Mouse (Mus musculus): ENCODE data around the gene Cox5a. TPM values are rescaled to one million over a fixed set of nuclear protein-coding genes. Genes with fewer than 3 reads are reported as not detected.
A peak's percentile ranks its signal among the peaks of the same experiment; 100 is the strongest.

The Cox5a gene
- polyA plus RNA-seq, 1 experiment from 2014 or later: 767 TPM

GRCm38 (mm10) chr9:57554753-57555152 lies 33.7 kb downstream of the Cox5a start:
- 51% methylated on average over 3 of the region's 3 CpGs for WGBS
- Histone ChIP-seq H3K4me2 (no peak overlapping the region), H3K9ac (no peak overlapping the region), H3K27me3 (replicated peaks) (peaks cover 3% of the 10 kb centered on the region; the same call in 1 of the 2 replicates), H3K27ac (no peak overlapping the region), H3K4me3 (no peak overlapping the region), H3K36me3 (replicated peaks) (peaks cover 5% of the 10 kb centered on the region; the same call in 1 of the 2 replicates), H3K4me1 (peaks cover 11% of the 10 kb centered on the region), H3K9me3 (no peaks in the 10 kb centered on the region)
- ATAC-seq (replicated peaks): no peak

- WGBS: 65% methylated on average over 3 of the region's 3 CpGs
- Histone ChIP-seq H3K9ac (no peak overlapping the region), H3K4me3 (no peak overlapping the region)
These were observed 36.1 kb downstream of the Cox5a start for GRCm38 (mm10) chr9:57557215-57557614.

GRCm38 (mm10) chr9:57558625-57559024 lies 37.6 kb downstream of the Cox5a start:
- no peaks in the 10 kb centered on the region for H3K9me3 ChIP-seq
- no peak overlapping the region for H3K4me2 ChIP-seq
- H3K9ac ChIP-seq: no peak overlapping the region
- no peak for ATAC-seq (replicated peaks)
- H3K4me3 ChIP-seq: no peak overlapping the region
- no peaks in the 10 kb centered on the region for H3K36me3 ChIP-seq (replicated peaks)
- H3K4me1 ChIP-seq: peaks cover 28% of the 10 kb centered on the region
- peaks cover 3% of the 10 kb centered on the region; the same call in 1 of the 2 replicates for H3K27me3 ChIP-seq (replicated peaks)
- 91% methylated on average over 4 of the region's 4 CpGs for WGBS
- no peak overlapping the region for H3K27ac ChIP-seq

More at GRCm38 (mm10) chr9:57557215-57557614, 36.1 kb downstream of the Cox5a start:
- Histone ChIP-seq H3K4me1 (peaks cover 19% of the 10 kb centered on the region), H3K9me3 (no peaks in the 10 kb centered on the region), H3K27ac (no peak overlapping the region), H3K4me2 (no peak overlapping the region), H3K36me3 (replicated peaks) (no peaks in the 10 kb centered on the region), H3K27me3 (replicated peaks) (peaks cover 3% of the 10 kb centered on the region; the same call in 1 of the 2 replicates)
- ATAC-seq (replicated peaks): no peak

- no peak overlapping the region for H3K9ac ChIP-seq
- H3K4me2 ChIP-seq: no peak overlapping the region
- peaks cover 3% of the 10 kb centered on the region; the same call in 1 of the 2 replicates for H3K27me3 ChIP-seq (replicated peaks)
- WGBS: 87% methylated on average over 2 of the region's 2 CpGs
- no peak for ATAC-seq (replicated peaks)
- no peak overlapping the region for H3K27ac ChIP-seq
- H3K4me3 ChIP-seq: no peak overlapping the region
- H3K4me1 ChIP-seq: peaks cover 32% of the 10 kb centered on the region
- no peaks in the 10 kb centered on the region for H3K36me3 ChIP-seq (replicated peaks)
- no peaks in the 10 kb centered on the region for H3K9me3 ChIP-seq
These were observed 38.5 kb downstream of the Cox5a start for GRCm38 (mm10) chr9:57559568-57559967.

GRCm38 (mm10) chr9:57560263-57560662 lies 39.2 kb downstream of the Cox5a start:
- Histone ChIP-seq H3K27me3 (replicated peaks) (peaks cover 3% of the 10 kb centered on the region; the same call in 1 of the 2 replicates), H3K4me1 (peaks cover 32% of the 10 kb centered on the region), H3K27ac (peak overlapping the region; percentile 82), H3K9ac (peak overlapping the region; percentile 70), H3K4me2 (peak overlapping the region; percentile 83), H3K4me3 (peak overlapping the region; percentile 74), H3K9me3 (no peaks in the 10 kb centered on the region), H3K36me3 (replicated peaks) (no peaks in the 10 kb centered on the region)
- peak; percentile 7; the same call in 1 of the 2 replicates for ATAC-seq (replicated peaks)
- WGBS: 22% methylated on average over 7 of the region's 7 CpGs

DNA sequence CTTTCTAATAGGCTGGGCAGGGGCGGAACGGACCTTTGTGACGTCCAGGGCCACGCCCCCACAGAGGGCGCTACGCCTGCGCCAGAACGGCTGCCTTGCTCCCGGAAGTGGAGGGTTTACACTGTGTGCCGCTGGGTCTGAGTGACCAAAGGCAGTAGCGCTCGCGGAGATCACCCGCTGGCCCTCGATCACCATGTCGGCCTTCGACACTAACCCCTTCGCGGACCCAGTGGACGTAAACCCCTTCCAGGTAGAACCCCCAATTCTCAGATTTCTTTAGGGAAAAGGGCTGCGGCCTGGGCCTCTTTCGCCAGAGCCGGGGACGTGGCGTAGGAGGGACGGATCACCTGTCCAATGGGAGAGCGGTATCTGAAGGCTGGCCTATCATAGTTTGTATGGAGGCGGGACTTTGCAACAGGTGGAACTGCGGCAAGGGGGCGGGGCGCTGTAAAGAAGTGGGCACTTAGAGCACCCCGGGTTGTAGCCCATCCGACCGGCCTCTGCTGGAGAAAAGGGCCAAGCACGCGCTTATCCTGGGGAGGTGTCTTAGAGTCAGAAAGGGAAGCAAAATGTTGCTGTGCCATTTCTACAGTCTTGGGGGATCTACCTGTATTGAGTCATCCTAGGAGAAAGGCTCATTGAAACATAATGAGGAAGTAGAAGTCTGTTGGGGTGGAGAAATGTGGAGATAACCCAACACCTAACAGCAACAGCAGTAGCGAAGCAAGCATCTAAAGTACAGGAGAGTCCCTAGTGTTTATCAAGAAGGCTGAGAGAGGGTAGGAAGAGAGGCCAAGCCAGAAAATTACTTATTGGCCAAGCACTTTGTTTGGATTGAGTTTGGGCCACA lies 40.0 kb downstream of the Cox5a start, which contains the start of gene Scamp2:
Gene Scamp2, plus strand, starts transcription at position 83 of the 850 bp plus-strand sequence.
- H3K4me3 ChIP-seq: peak within 1 kb of the TSS; percentile 74
- peaks cover 3% of the 10 kb centered on the region; the same call in 1 of the 2 replicates for H3K27me3 ChIP-seq (replicated peaks)
- peak within 1 kb of the TSS; percentile 82 for H3K27ac ChIP-seq
- H3K4me1 ChIP-seq: peaks cover 32% of the 10 kb centered on the region
- no peaks in the 10 kb centered on the region for H3K9me3 ChIP-seq
- peak within 1 kb of the TSS; percentile 70 for H3K9ac ChIP-seq
- no peaks in the 10 kb centered on the region for H3K36me3 ChIP-seq (replicated peaks)
- H3K4me2 ChIP-seq: peak within 1 kb of the TSS; percentile 83
- peak; percentile 100 for ATAC-seq (replicated peaks)
- WGBS: under 1% methylated on average over 37 of the region's 37 CpGs

- 80% methylated on average over 13 of the region's 13 CpGs for WGBS
These were observed 40.6 kb downstream of the Cox5a start for GRCm38 (mm10) chr9:57561711-57562099.

DNA sequence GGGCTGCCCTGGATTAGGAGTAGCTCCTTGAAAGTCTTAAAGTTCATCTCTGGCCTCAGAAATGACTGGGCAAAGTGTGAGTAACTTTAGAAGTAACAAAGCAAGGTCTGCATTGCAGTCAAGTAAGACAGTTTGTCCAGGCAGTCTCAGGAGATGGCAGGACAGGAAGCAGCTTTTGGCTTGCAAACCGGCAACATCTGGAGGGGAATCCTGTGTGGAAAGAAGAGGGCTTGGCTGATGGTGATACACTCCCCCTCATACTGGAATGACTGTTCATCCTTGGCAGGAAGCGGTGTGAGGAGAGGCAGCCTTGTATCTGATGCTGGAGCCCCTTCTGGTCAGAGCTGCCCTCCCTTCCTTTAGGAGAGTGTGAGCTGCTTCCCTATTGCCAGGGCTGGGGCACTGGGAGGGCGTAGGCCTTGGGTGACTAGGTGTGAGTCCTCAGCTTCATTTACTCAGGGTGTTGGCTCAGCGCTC lies 41.9 kb downstream of the Cox5a start:
- H3K4me1 ChIP-seq: peaks cover 32% of the 10 kb centered on the region
- no peaks in the 10 kb centered on the region for H3K36me3 ChIP-seq (replicated peaks)
- 81% methylated on average over 4 of the region's 4 CpGs for WGBS
- no peak for ATAC-seq (replicated peaks)
- no peak overlapping the region for H3K9ac ChIP-seq
- H3K4me2 ChIP-seq: no peak overlapping the region
- no peaks in the 10 kb centered on the region for H3K9me3 ChIP-seq
- H3K4me3 ChIP-seq: no peak overlapping the region
- no peak overlapping the region for H3K27ac ChIP-seq
- H3K27me3 ChIP-seq (replicated peaks): peaks cover 3% of the 10 kb centered on the region; the same call in 1 of the 2 replicates

More at GRCm38 (mm10) chr9:57561711-57562099, 40.6 kb downstream of the Cox5a start:
- H3K27ac ChIP-seq: no peak overlapping the region
- peaks cover 3% of the 10 kb centered on the region; the same call in 1 of the 2 replicates for H3K27me3 ChIP-seq (replicated peaks)
- H3K4me3 ChIP-seq: peak overlapping the region; percentile 74
- no peaks in the 10 kb centered on the region for H3K36me3 ChIP-seq (replicated peaks)
- no peak for ATAC-seq (replicated peaks)
- 0 out of 2 replicates have a peak overlapping the region, but pooled peaks have one; percentile 4 for H3K9ac ChIP-seq
- H3K4me1 ChIP-seq: peaks cover 32% of the 10 kb centered on the region
- H3K4me2 ChIP-seq: peak overlapping the region; percentile 83
- H3K9me3 ChIP-seq: no peaks in the 10 kb centered on the region

- Histone ChIP-seq H3K36me3 (replicated peaks) (0 out of 2 replicates have a peak, but pooled peaks cover 6% of the 10 kb centered on the region), H3K27ac (no peak overlapping the region), H3K4me3 (no peak overlapping the region), H3K9me3 (no peaks in the 10 kb centered on the region), H3K4me1 (peaks cover 32% of the 10 kb centered on the region), H3K9ac (no peak overlapping the region), H3K27me3 (replicated peaks) (no peaks in the 10 kb centered on the region), H3K4me2 (no peak overlapping the region)
- no peak for ATAC-seq (replicated peaks)
- WGBS: 91% methylated on average over 6 of the region's 6 CpGs
These were observed 43.5 kb downstream of the Cox5a start for GRCm38 (mm10) chr9:57564609-57565008.

DNA sequence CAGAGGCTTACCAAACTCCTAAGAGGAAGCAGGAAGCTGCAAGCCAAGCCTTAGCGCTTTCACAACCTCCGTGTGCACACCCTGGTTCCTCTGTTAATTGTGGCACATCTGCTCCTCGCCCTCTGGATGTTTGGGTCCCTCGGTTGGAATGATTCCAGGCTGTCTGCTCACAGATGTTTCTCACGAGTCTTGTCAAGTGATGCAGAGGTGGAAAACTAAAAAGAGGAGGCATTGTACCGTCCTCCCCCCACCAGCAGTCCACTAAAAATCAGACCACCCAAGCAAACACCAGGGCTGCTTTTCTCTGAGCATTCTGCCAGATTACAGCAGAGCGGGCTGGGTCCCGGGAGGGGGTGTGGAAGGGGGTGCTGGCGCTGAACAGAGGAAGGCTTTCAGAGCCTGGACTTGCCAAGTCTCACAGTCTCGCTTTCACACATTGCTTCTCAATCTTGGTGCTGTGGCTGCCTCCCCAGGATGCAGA lies 44.7 kb downstream of the Cox5a start:
- Histone ChIP-seq H3K4me3 (no peak overlapping the region), H3K4me2 (no peak overlapping the region), H3K36me3 (replicated peaks) (0 out of 2 replicates have a peak, but pooled peaks cover 6% of the 10 kb centered on the region), H3K27me3 (replicated peaks) (no peaks in the 10 kb centered on the region), H3K27ac (peak overlapping the region; percentile 51; the same call in 1 of the 2 replicates), H3K4me1 (peaks cover 27% of the 10 kb centered on the region), H3K9ac (no peak overlapping the region), H3K9me3 (no peaks in the 10 kb centered on the region)
- no peak for ATAC-seq (replicated peaks)
- WGBS: 55% methylated on average over 10 of the region's 10 CpGs

- 0 out of 2 replicates have a peak, but pooled peaks cover 12% of the 10 kb centered on the region for H3K36me3 ChIP-seq (replicated peaks)
- 68% methylated on average over 8 of the region's 8 CpGs for WGBS
- no peak for ATAC-seq (replicated peaks)
- H3K4me1 ChIP-seq: peaks cover 19% of the 10 kb centered on the region
- no peak overlapping the region for H3K27ac ChIP-seq
- H3K27me3 ChIP-seq (replicated peaks): no peaks in the 10 kb centered on the region
- H3K9ac ChIP-seq: no peak overlapping the region
- H3K9me3 ChIP-seq: no peaks in the 10 kb centered on the region
- H3K4me3 ChIP-seq: no peak overlapping the region
- H3K4me2 ChIP-seq: no peak overlapping the region
These were observed 45.8 kb downstream of the Cox5a start for GRCm38 (mm10) chr9:57566846-57567245.

DNA sequence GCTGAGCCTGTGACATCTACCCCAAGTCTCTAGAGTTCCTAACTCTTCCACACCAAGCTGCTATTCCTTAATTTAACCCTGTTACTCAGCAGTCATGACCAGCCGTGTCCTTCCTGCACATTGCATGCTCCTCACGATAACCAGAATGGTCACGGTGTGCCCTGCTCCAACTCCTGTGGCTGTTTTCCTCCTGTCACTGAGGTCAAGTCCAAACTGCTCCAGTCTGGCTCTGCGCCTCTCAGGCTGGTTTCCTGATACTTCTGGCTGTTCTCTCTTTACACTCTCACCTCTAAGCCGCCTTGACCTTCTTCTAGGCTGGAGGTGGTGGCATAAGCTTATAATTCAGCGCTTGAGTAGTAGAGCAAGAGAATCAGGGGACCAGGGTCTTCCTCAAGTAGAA lies 47.4 kb downstream of the Cox5a start:
- H3K4me3 ChIP-seq: no peak overlapping the region
- 0 out of 2 replicates have a peak, but pooled peaks cover 5% of the 10 kb centered on the region for H3K4me1 ChIP-seq
- no peaks in the 10 kb centered on the region for H3K9me3 ChIP-seq
- WGBS: 96% methylated on average over 6 of the region's 6 CpGs
- H3K4me2 ChIP-seq: no peak overlapping the region
- H3K9ac ChIP-seq: no peak overlapping the region
- ATAC-seq (replicated peaks): no peak
- no peak overlapping the region for H3K27ac ChIP-seq
- no peaks in the 10 kb centered on the region for H3K27me3 ChIP-seq (replicated peaks)
- H3K36me3 ChIP-seq (replicated peaks): 0 out of 2 replicates have a peak, but pooled peaks cover 12% of the 10 kb centered on the region

Measured in midbrain, embryonic 15.5 days (tissue).